8 mouse cellular contexts compared by ENCODE assay signal in genomic region chr9:65214425-65214777, GRCm38 (mm10). TPM values are rescaled to one million over a fixed set of nuclear protein-coding genes. Genes with fewer than 3 reads are reported as not detected.
DNase-seq lines count a peak whose midpoint lies in the region; ATAC-seq and TF ChIP-seq lines count a peak whose summit lies in the region.

No protein-coding gene starts in this region.

- peak overlapping the region; percentile 90 for H3K9ac ChIP-seq in heart, embryonic 11.5 days (ENCODE audit: low read depth, low read length)
- H3K9ac ChIP-seq in limb, embryonic 11.5 days (ENCODE audit: low read length): no peak overlapping the region
- H3K9ac ChIP-seq in midbrain, embryonic 12.5 days (replicated peaks): peak overlapping the region; percentile 75; the same call in 1 of the 2 replicates

- H3K27me3 ChIP-seq in spleen, adult 2 months (ENCODE audit: control insufficient read depth, insufficient read depth, low read length): no peaks in the 10 kb centered on the region
- H3K27me3 ChIP-seq in heart, embryonic 11.5 days (ENCODE audit: control insufficient read depth, insufficient read depth, low read length): no peaks in the 10 kb centered on the region
- H3K27me3 ChIP-seq in limb, embryonic 11.5 days (ENCODE audit: control insufficient read depth, insufficient read depth, low read length): no peaks in the 10 kb centered on the region
- no peaks in the 10 kb centered on the region for H3K27me3 ChIP-seq in midbrain, embryonic 12.5 days

- peak overlapping the region; percentile 52 for H3K27ac ChIP-seq in spleen, adult 2 months (ENCODE audit: insufficient read depth, low read length)
- H3K27ac ChIP-seq in heart, embryonic 11.5 days (ENCODE audit: low read depth, low read length): peak overlapping the region; percentile 91
- peak overlapping the region; percentile 1; the same call in 1 of the 2 replicates for H3K27ac ChIP-seq in limb, embryonic 11.5 days (replicated peaks; ENCODE audit: low read depth, low read length)
- peak overlapping the region; percentile 76; the same call in 1 of the 2 replicates for H3K27ac ChIP-seq in midbrain, embryonic 12.5 days (replicated peaks)

- peak overlapping the region; percentile 90; the same call in 1 of the 2 replicates for H3K4me3 ChIP-seq in spleen, adult 2 months (ENCODE audit: extremely low read depth, insufficient read depth, insufficient read length)
- peak overlapping the region; percentile 70 for H3K4me3 ChIP-seq in heart, embryonic 11.5 days (ENCODE audit: low read depth, low read length)
- peak overlapping the region; percentile 65 for H3K4me3 ChIP-seq in limb, embryonic 11.5 days (ENCODE audit: low read depth, low read length)
- peak overlapping the region; percentile 55 for H3K4me3 ChIP-seq in midbrain, embryonic 12.5 days

- no peak for TF ChIP-seq POLR2A in spleen, adult 2 months (IDR thresholded peaks at IDR 0.05; ENCODE audit: low read depth, low read length)

- 31% methylated on average over 10 of the region's 10 CpGs for WGBS in spleen, adult 2 months
- WGBS in heart, embryonic 11.5 days (ENCODE audit: insufficient replicate concordance): 19% methylated on average over 10 of the region's 10 CpGs
- WGBS in limb, embryonic 11.5 days: 27% methylated on average over 10 of the region's 10 CpGs
- WGBS in midbrain, embryonic 12.5 days: 18% methylated on average over 10 of the region's 10 CpGs

- DNase-seq in spleen, adult 2 months (ENCODE audit: low read depth in 1 of 2, low spot score in 2 of 2): no peak
- DNase-seq in spleen, postnatal 14 days (ENCODE audit: low spot score in 2 of 2): no peak
- DNase-seq in limb, embryonic 11.5 days (ENCODE audit: low spot score): no peak
- DNase-seq in layer of hippocampus, adult 8-10 months (ENCODE audit: low spot score in 2 of 2): no peak
- DNase-seq in ovary, postnatal 10 days (ENCODE audit: low spot score): no peak
- no peak for DNase-seq in frontal cortex, postnatal 36 days (ENCODE audit: low spot score in 2 of 2)

- ATAC-seq in heart, embryonic 11.5 days (replicated peaks; ENCODE audit: insufficient number of reproducible peaks, low FRiP score, low TSS enrichment): peak; percentile 3; the same call in 1 of the 2 replicates
- no peak for ATAC-seq in limb, embryonic 11.5 days (ENCODE audit: insufficient number of reproducible peaks, low FRiP score, low TSS enrichment, low read depth)
- peak; percentile 20 for ATAC-seq in midbrain, embryonic 12.5 days (ENCODE audit: low FRiP score, low read depth)

- TF ChIP-seq CTCF in spleen, adult 2 months (IDR thresholded peaks at IDR 0.05; ENCODE audit: extremely low read depth, insufficient read depth, insufficient read length, insufficient replicate concordance): no peak

- peak overlapping the region; percentile 89 for H3K4me2 ChIP-seq in heart, embryonic 11.5 days
- H3K4me2 ChIP-seq in limb, embryonic 11.5 days (ENCODE audit: low read depth, severe bottlenecking): peak overlapping the region; percentile 92
- peak overlapping the region; percentile 81 for H3K4me2 ChIP-seq in midbrain, embryonic 12.5 days (replicated peaks)

- no peaks in the 10 kb centered on the region for H3K36me3 ChIP-seq in spleen, adult 2 months (ENCODE audit: control insufficient read depth, insufficient read depth, low read length)
- no peaks in the 10 kb centered on the region for H3K36me3 ChIP-seq in heart, embryonic 11.5 days (ENCODE audit: control insufficient read depth, insufficient read depth, low read length)
- H3K36me3 ChIP-seq in limb, embryonic 11.5 days (ENCODE audit: control insufficient read depth, insufficient read depth, low read length): no peaks in the 10 kb centered on the region
- no peaks in the 10 kb centered on the region for H3K36me3 ChIP-seq in midbrain, embryonic 12.5 days

- no peaks in the 10 kb centered on the region for H3K9me3 ChIP-seq in heart, embryonic 11.5 days (replicated peaks; ENCODE audit: control insufficient read depth, low read length)
- no peaks in the 10 kb centered on the region for H3K9me3 ChIP-seq in limb, embryonic 11.5 days (ENCODE audit: control insufficient read depth, low read length)
- H3K9me3 ChIP-seq in midbrain, embryonic 12.5 days: no peaks in the 10 kb centered on the region

- H3K4me1 ChIP-seq in spleen, adult 2 months (ENCODE audit: control insufficient read depth, insufficient read depth, insufficient read length): peaks cover 17% of the 10 kb centered on the region
- peaks cover 13% of the 10 kb centered on the region for H3K4me1 ChIP-seq in heart, embryonic 11.5 days (ENCODE audit: control insufficient read depth, insufficient read depth, low read length)
- H3K4me1 ChIP-seq in limb, embryonic 11.5 days (ENCODE audit: control insufficient read depth, insufficient read depth, low read length): peaks cover 3% of the 10 kb centered on the region; the same call in 1 of the 2 replicates
- H3K4me1 ChIP-seq in midbrain, embryonic 12.5 days: peaks cover 7% of the 10 kb centered on the region

RNA-seq across cellular contexts. Expression of gene Parp16, which starts 19.2 kb away (rescaled TPM):
- polyA plus RNA-seq in spleen, adult 2 months (2012; rRNA removed): 7.4 and 9.1 TPM in 2 replicates
- 4.6 and 5.0 TPM in 2 replicates for polyA plus RNA-seq in heart, embryonic 11.5 days (2014; fragmentation: Nextera tagmentation; extraction: Ambion mirVana)
- 7.2 and 8.2 TPM in 2 replicates for polyA plus RNA-seq in limb, embryonic 11.5 days (2014; fragmentation: Nextera tagmentation; extraction: Ambion mirVana)
- 5.6 and 6.5 TPM in 2 replicates for polyA plus RNA-seq in midbrain, embryonic 12.5 days (2016; fragmentation: Nextera tagmentation; extraction: Ambion mirVana)
- total RNA-seq in layer of hippocampus, adult 8-10 months (2022): 1 to 10 TPM; 4.4 to 6.0 (median 5.6) TPM

RNA-seq across cellular contexts. Expression of gene Cilp, which starts 50.6 kb away (rescaled TPM):
- 2.5 and 4.1 TPM in 2 replicates for polyA plus RNA-seq in spleen, adult 2 months (2012; rRNA removed)
- 0.14 TPM in 1 of 2 replicates, not detected in the other for polyA plus RNA-seq in heart, embryonic 11.5 days (2014; fragmentation: Nextera tagmentation; extraction: Ambion mirVana)
- 0.11 TPM in 2 replicates for polyA plus RNA-seq in limb, embryonic 11.5 days (2014; fragmentation: Nextera tagmentation; extraction: Ambion mirVana)
- polyA plus RNA-seq in midbrain, embryonic 12.5 days (2016; fragmentation: Nextera tagmentation; extraction: Ambion mirVana): 0.09 and 0.11 TPM in 2 replicates
- under 1 TPM in 2 of 4 experiments, not detected in 2; 0.10 to 0.16 TPM for total RNA-seq in layer of hippocampus, adult 8-10 months (2022)

Comparison
In these comparisons a context has a peak if more than half of its experiments do, and no peak if none do; other contexts are left out.
1. H3K27ac ChIP-seq: peak in every context shown above with its lines; median percentile 91 in heart, embryonic 11.5 days; 76 in midbrain, embryonic 12.5 days; 52 in spleen, adult 2 months; 1 in limb, embryonic 11.5 days.